Mouse (Mus musculus) embryonic facial prominence, embryonic 13.5 days (tissue): ENCODE results near the gene Spry2. TPM values are rescaled to one million over a fixed set of nuclear protein-coding genes. Genes with fewer than 3 reads are reported as not detected.

ENCODE experiments used
- ATAC-seq: fragments of 200-750 bp; cut with Nextera tagmentation; 2 replicates; pipeline ENCODE4 v1.8.0; 2017; ENCODE audit warnings: low read depth; ENCODE audit not compliant: insufficient number of reproducible peaks, insufficient read depth, low FRiP score, low TSS enrichment
- H3K27ac ChIP-seq: fragments of 300-500 bp; sonication (generic); 2 replicates; pipeline ENCODE4 v1.5.1; 2015; ENCODE audit warnings: moderate library complexity, mild to moderate bottlenecking, inconsistent platforms
- H3K27me3 ChIP-seq: fragments of 300-500 bp; sonication (generic); 2 replicates; pipeline ENCODE4 v1.6.1; 2015; ENCODE audit warnings: mild to moderate bottlenecking, inconsistent platforms
- H3K36me3 ChIP-seq: fragments of 300-500 bp; sonication (generic); 2 replicates; pipeline ENCODE4 v1.6.1; 2015; ENCODE audit warnings: mild to moderate bottlenecking, inconsistent platforms
- H3K4me1 ChIP-seq: fragments of 300-500 bp; sonication (generic); 2 replicates; pipeline ENCODE4 v1.6.1; 2015; ENCODE audit warnings: inconsistent platforms
- H3K4me2 ChIP-seq: fragments of 300-500 bp; sonication (generic); 2 replicates; pipeline ENCODE4 v1.6.1; 2015; ENCODE audit warnings: moderate library complexity, mild to moderate bottlenecking, inconsistent platforms
- H3K4me3 ChIP-seq: fragments of 300-500 bp; sonication (generic); 2 replicates; pipeline ENCODE4 v1.5.1; 2015; ENCODE audit warnings: mild to moderate bottlenecking, inconsistent platforms
- H3K9ac ChIP-seq: fragments of 300-500 bp; sonication (generic); 2 replicates; pipeline ENCODE4 v1.6.1; 2015; ENCODE audit warnings: mild to moderate bottlenecking, inconsistent platforms
- H3K9me3 ChIP-seq: fragments of 300-500 bp; sonication (generic); 2 replicates; pipeline ENCODE4 v1.6.1; 2016; ENCODE audit warnings: inconsistent platforms
- WGBS: fragments of 180-500 bp; shearing (Covaris S2); methylation state at CpG from one replicate; pipeline ENCODE4 v1.1.7; 2015; ENCODE audit warnings: mixed read lengths; 5-methylcytosine and 5-hydroxymethylcytosine counted together
- polyA plus RNA-seq: library from polyadenylated mRNA; unstranded; fragments of >200 nt; fragmentation: Nextera tagmentation; extraction: Ambion mirVana; gene quantifications from 2 replicates; pipeline ENCODE4 v1.2.1, GENCODE M21; 2015

The Spry2 gene
- polyA plus RNA-seq, 1 experiment from 2014 or later = 36.6 TPM

- H3K9me3 ChIP-seq = no peaks in the 10 kb centered on the region
- no peak overlapping the region for H3K4me2 ChIP-seq
- WGBS = 17% methylated on average over 2 of the region's 2 CpGs
Observed at GRCm38 (mm10) chr14:105859876-105860275, 36.7 kb downstream of the Spry2 start.

GRCm38 (mm10) chr14:105859368-105859767 lies 37.3 kb downstream of the Spry2 start:
- H3K9me3 ChIP-seq = no peaks in the 10 kb centered on the region
- H3K27ac ChIP-seq = no peak overlapping the region
- no peak overlapping the region for H3K4me2 ChIP-seq
- ATAC-seq = no peak
- no peaks in the 10 kb centered on the region for H3K4me1 ChIP-seq
- no peak overlapping the region for H3K4me3 ChIP-seq
- H3K36me3 ChIP-seq = no peaks in the 10 kb centered on the region
- H3K27me3 ChIP-seq = no peaks in the 10 kb centered on the region
- no peak overlapping the region for H3K9ac ChIP-seq
- 24% methylated on average over 4 of the region's 4 CpGs for WGBS

More at GRCm38 (mm10) chr14:105859876-105860275, 36.7 kb downstream of the Spry2 start:
- Histone ChIP-seq H3K4me3 (no peak overlapping the region), H3K27ac (no peak overlapping the region), H3K27me3 (no peaks in the 10 kb centered on the region), H3K36me3 (no peaks in the 10 kb centered on the region), H3K9ac (no peak overlapping the region), H3K4me1 (no peaks in the 10 kb centered on the region)
- ATAC-seq = no peak

GRCm38 (mm10) chr14:105858935-105859334 lies 37.7 kb downstream of the Spry2 start:
- H3K4me3 ChIP-seq = no peak overlapping the region
- no peak for ATAC-seq
- no peak overlapping the region for H3K27ac ChIP-seq
- H3K36me3 ChIP-seq = no peaks in the 10 kb centered on the region
- no peaks in the 10 kb centered on the region for H3K4me1 ChIP-seq
- H3K27me3 ChIP-seq = no peaks in the 10 kb centered on the region
- no peak overlapping the region for H3K4me2 ChIP-seq
- whole genome bisulfite sequencing = 27% methylated on average over 5 of the region's 5 CpGs
- H3K9me3 ChIP-seq = no peaks in the 10 kb centered on the region
- no peak overlapping the region for H3K9ac ChIP-seq

- no peaks in the 10 kb centered on the region for H3K9me3 ChIP-seq
- H3K27ac ChIP-seq = no peak overlapping the region
- H3K36me3 ChIP-seq = no peaks in the 10 kb centered on the region
- no peak overlapping the region for H3K4me3 ChIP-seq
- no peaks in the 10 kb centered on the region for H3K27me3 ChIP-seq
- WGBS = 23% methylated on average over 7 of the region's 7 CpGs
- no peak for ATAC-seq
- no peak overlapping the region for H3K4me2 ChIP-seq
- no peaks in the 10 kb centered on the region for H3K4me1 ChIP-seq
- no peak overlapping the region for H3K9ac ChIP-seq
Observed at GRCm38 (mm10) chr14:105851359-105852067, 45.1 kb downstream of the Spry2 start.

Other genes starting within 250 kb of the Spry2 start
- 0.07 TPM in 1 of 2 replicates, not detected in the other for gene Trim52, start 209.4 kb upstream of the Spry2 start, polyA plus RNA-seq